Mouse (Mus musculus) liver, embryonic 16.5 days (tissue): ENCODE results near the gene Gm17662. TPM values are rescaled to one million over a fixed set of nuclear protein-coding genes. Genes with fewer than 3 reads are reported as not detected.

Experiments used
- ATAC-seq: fragments of 200-750 bp; cut with Nextera tagmentation; 2 replicates; pipeline ENCODE4 v1.8.0; 2017; ENCODE audit warnings: low read depth, mild to moderate bottlenecking, moderate number of reproducible peaks, moderate library complexity
- H3K27ac ChIP-seq: fragments of 300-500 bp; sonication (generic); 2 replicates; pipeline ENCODE4 v1.5.1; 2014; ENCODE audit warnings: mild to moderate bottlenecking, low read length
- H3K27me3 ChIP-seq: fragments of 300-500 bp; sonication (generic); 2 replicates; pipeline ENCODE4 v1.6.1; 2014; ENCODE audit warnings: low read depth, low read length, mixed read lengths; ENCODE audit not compliant: control insufficient read depth, insufficient read depth
- H3K36me3 ChIP-seq: fragments of 300-500 bp; sonication (generic); 2 replicates; pipeline ENCODE4 v1.6.1; 2014; ENCODE audit warnings: mild to moderate bottlenecking; ENCODE audit not compliant: control insufficient read depth, insufficient read depth
- H3K4me1 ChIP-seq: fragments of 300-500 bp; sonication (generic); 2 replicates; pipeline ENCODE4 v1.6.1; 2014; ENCODE audit warnings: low read depth, low read length, mixed read lengths; ENCODE audit not compliant: control insufficient read depth
- H3K4me2 ChIP-seq: fragments of 300-500 bp; sonication (generic); 2 replicates; pipeline ENCODE4 v1.6.1; 2014; ENCODE audit warnings: low read depth, low read length, mixed read lengths
- H3K4me3 ChIP-seq: fragments of 300-500 bp; sonication (generic); 2 replicates; pipeline ENCODE4 v1.5.1; 2014; ENCODE audit warnings: low read depth, mild to moderate bottlenecking, low read length
- H3K9ac ChIP-seq: fragments of 300-500 bp; sonication (generic); 2 replicates; pipeline ENCODE4 v1.6.1; 2014; ENCODE audit warnings: low read depth, low read length
- H3K9me3 ChIP-seq: fragments of 300-500 bp; sonication (generic); replicated peaks from 2 replicates; pipeline ENCODE4 v1.6.1; 2016; ENCODE audit warnings: low read length; ENCODE audit not compliant: control insufficient read depth
- WGBS: fragments of 180-500 bp; shearing (Covaris S2); extraction: QIAGEN DNeasy Blood & Tissue Kit; methylation state at CpG from one replicate; pipeline ENCODE4 v1.1.7; 2014; ENCODE audit not compliant: insufficient replicate concordance; 5-methylcytosine and 5-hydroxymethylcytosine counted together
- polyA plus RNA-seq: library from polyadenylated mRNA; unstranded; fragments of >200 nt; fragmentation: Nextera tagmentation; extraction: Ambion mirVana; gene quantifications from 2 replicates; pipeline ENCODE4 v1.2.1, GENCODE M21; 2015

Gm17662 gene
- not detected in 2 replicates for polyA plus RNA-seq

DNA sequence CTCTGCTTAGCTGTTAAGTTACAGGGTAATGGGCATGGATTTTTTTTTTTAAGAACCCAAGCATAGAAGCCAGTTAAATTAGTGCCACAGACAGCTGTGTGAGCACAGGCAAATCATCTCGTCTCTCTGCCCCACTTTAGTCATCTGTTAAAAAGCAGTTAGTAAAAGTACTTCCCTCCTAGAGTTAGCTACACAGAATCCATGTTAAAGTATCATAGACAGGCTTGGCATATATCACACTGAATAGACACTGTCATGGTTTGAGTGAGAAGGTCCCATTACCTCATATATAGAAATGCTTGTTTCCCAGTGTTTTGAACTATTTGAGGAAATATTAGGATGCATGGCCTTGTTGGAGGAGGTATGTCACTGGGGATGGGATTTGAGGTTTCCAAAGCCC is at the start of gene Gm17662:
Gene Gm17662, plus strand, starts transcription at position 301 of the 400 bp plus-strand sequence.
- Histone ChIP-seq H3K4me3 (no peak within 1 kb of the TSS), H3K9ac (no peak within 1 kb of the TSS), H3K9me3 (no peaks in the 10 kb centered on the region), H3K4me1 (no peaks in the 10 kb centered on the region), H3K27ac (no peak within 1 kb of the TSS), H3K27me3 (no peaks in the 10 kb centered on the region), H3K4me2 (no peak within 1 kb of the TSS), H3K36me3 (no peaks in the 10 kb centered on the region; the same call in 1 of the 2 replicates)
- 51% methylated on average over 1 of the region's 1 CpGs for WGBS
- no peak for ATAC-seq

DNA sequence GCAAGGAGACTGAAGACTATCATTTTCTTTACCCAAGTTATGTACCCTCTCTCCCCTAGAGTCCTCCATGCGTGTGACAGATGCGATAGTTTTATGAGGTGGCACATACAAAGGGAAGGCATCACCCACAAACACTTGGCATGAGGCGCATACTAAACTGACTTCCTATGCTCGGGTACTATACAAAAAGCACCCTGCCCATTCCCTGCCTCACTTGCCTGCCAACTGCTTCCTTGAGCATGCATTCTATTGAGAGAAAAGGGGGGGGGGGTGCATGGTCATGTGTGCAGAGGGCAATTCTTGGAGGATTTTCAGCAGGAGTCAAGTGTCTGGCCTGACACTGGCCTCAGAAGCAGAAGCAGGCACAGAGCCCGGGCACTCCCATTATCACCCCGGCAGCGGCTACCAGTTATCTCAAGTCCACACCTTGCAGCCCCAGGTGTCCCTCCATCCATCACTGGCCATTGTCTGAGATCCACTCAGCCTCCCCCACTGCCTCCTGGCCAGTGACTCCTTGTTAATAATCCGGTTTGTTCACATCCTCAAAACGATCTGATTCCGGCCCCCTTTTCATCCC is 46.3 kb upstream of the Gm17662 start:
- Histone ChIP-seq H3K36me3 (no peaks in the 10 kb centered on the region; the same call in 1 of the 2 replicates), H3K9me3 (no peaks in the 10 kb centered on the region), H3K4me1 (no peaks in the 10 kb centered on the region; the same call in 1 of the 2 replicates), H3K9ac (no peak overlapping the region), H3K4me2 (no peak overlapping the region), H3K4me3 (no peak overlapping the region), H3K27me3 (no peaks in the 10 kb centered on the region), H3K27ac (no peak overlapping the region)
- WGBS: 65% methylated on average over 10 of the region's 10 CpGs
- no peak for ATAC-seq

DNA sequence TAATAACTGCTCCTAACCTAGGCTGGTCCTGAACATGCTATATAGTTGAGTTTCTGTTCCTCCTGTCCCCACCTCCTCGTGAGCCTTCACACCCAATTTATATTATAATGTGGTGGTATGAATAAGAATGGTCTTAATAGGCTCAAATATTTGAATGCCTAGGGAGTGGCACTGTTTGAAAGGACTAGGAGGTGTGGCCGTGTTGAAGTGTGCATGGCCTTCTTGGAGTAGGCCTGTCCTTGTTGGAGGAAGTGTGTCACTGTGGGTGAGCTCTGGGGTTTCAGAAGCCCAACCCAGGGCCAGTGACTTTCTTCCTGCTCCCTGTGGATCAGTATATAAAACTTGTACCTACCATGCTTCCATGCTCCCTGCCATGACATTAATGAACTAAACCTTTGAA is 43.5 kb upstream of the Gm17662 start:
- no peak overlapping the region for H3K9ac ChIP-seq
- H3K9me3 ChIP-seq: no peaks in the 10 kb centered on the region
- 53% methylated on average over 2 of the region's 2 CpGs for WGBS
- H3K4me3 ChIP-seq: no peak overlapping the region
- no peaks in the 10 kb centered on the region; the same call in 1 of the 2 replicates for H3K36me3 ChIP-seq
- no peaks in the 10 kb centered on the region; the same call in 1 of the 2 replicates for H3K4me1 ChIP-seq
- H3K27me3 ChIP-seq: no peaks in the 10 kb centered on the region
- ATAC-seq: no peak
- no peak overlapping the region for H3K27ac ChIP-seq
- H3K4me2 ChIP-seq: no peak overlapping the region

DNA sequence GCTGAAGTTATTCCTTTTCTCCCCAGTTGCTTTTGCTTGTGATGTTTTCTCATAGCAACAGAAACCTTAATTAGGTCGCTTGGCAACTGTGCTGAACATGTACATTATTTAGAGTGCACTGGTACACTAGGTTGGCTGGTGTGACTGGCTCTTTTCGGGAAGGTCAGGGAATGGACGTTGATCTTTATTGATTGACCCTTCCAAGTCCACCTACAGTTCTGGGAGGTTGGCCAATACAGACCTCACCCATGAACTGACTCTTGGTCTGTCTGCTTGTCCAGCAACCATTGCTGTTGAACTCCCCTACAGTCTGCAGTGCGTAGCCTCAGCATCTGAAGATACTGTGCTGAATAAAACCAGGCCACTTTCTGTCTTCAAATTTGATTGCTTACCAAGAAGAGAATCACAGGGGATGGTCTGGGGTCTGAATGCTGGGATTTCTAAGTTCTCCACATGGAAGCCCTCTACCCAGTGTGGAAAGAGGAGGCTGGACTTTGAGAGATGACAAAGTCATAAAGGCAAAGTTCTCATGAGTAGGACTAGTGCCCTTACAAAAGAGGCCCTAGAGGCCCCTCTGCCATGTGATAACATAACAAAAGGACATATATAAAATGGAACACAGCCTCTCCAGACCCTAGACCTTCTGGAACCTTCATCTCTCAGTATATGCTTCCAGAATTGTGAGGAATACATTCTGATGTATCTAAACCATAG is 40.5 kb upstream of the Gm17662 start:
- Histone ChIP-seq H3K9ac (no peak overlapping the region), H3K4me1 (no peaks in the 10 kb centered on the region; the same call in 1 of the 2 replicates), H3K4me2 (no peak overlapping the region), H3K9me3 (no peaks in the 10 kb centered on the region), H3K36me3 (no peaks in the 10 kb centered on the region; the same call in 1 of the 2 replicates), H3K4me3 (no peak overlapping the region), H3K27me3 (no peaks in the 10 kb centered on the region), H3K27ac (peak overlapping the region; percentile 79)
- peak; percentile 91 for ATAC-seq
- 43% methylated on average over 4 of the region's 4 CpGs for WGBS

DNA sequence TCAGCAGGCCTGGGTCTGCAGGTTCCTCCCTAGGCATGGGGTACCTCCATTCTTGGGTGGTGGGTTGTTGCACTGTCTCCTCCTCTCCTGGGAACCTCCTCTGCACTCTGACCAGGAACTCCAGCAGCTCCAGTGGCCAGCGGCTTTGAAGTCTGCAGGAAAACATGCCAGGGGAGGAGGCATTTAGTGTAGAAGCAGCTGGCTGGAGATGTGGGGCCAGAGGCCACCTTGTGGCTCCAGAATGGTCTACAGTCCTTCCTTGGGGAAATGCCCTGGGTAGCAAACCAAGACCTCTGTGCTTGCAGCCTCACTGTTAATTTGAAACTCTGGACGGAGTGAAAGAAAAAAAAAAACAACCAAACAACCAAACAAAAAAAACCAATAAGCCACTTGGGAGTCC is 39.6 kb upstream of the Gm17662 start:
- Histone ChIP-seq H3K4me1 (no peaks in the 10 kb centered on the region; the same call in 1 of the 2 replicates), H3K27ac (peak overlapping the region; percentile 40), H3K27me3 (no peaks in the 10 kb centered on the region), H3K36me3 (no peaks in the 10 kb centered on the region; the same call in 1 of the 2 replicates), H3K4me3 (no peak overlapping the region), H3K9me3 (no peaks in the 10 kb centered on the region), H3K9ac (no peak overlapping the region), H3K4me2 (no peak overlapping the region)
- no peak for ATAC-seq
- 45% methylated on average over 2 of the region's 2 CpGs for WGBS

DNA sequence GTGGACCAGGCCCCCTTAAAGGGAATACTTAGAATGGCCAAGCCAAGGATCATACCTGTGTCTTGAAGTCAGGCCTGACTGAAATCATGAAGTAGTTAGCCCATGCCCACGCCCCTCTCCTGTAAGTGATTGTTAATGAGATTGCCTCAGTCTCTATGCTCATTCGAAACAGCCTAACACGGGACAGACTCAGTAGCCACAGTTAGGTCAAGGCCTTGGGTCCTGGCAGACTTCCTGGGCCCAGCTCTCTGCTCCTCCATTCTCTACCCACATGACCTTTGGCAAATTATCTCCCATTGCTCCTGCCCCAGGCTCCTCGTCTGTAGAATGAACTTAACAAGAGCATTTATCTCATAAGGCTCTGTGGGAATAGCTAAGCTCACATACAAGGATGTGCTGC is 38.1 kb upstream of the Gm17662 start:
- H3K27me3 ChIP-seq: no peaks in the 10 kb centered on the region
- WGBS: 49% methylated on average over 4 of the region's 4 CpGs
- no peak overlapping the region for H3K9ac ChIP-seq
- H3K36me3 ChIP-seq: no peaks in the 10 kb centered on the region; the same call in 1 of the 2 replicates
- no peaks in the 10 kb centered on the region; the same call in 1 of the 2 replicates for H3K4me1 ChIP-seq
- no peak for ATAC-seq
- 0 out of 2 replicates have a peak overlapping the region, but pooled peaks have one; percentile 33 for H3K27ac ChIP-seq
- H3K9me3 ChIP-seq: no peaks in the 10 kb centered on the region
- H3K4me2 ChIP-seq: no peak overlapping the region
- no peak overlapping the region for H3K4me3 ChIP-seq

DNA sequence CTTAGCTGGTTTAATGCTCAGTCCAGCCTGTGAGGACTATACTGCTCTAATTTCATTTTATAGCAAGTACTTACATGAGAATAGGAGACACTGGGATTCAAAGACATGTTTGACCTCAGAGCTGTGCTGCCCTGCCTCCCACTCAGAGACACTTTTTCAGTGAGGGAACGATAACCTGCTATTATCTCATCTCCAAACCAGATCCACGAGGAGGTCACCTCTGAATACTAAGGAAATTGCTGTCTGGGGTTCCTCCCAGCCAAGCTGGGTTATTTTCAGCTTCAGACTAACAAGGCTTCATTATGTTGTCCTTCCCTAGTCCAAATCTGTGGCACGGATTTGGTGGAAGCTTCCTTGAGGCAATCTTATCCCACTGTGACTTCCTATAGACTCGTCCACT is 37.2 kb upstream of the Gm17662 start:
- no peak for ATAC-seq

DNA sequence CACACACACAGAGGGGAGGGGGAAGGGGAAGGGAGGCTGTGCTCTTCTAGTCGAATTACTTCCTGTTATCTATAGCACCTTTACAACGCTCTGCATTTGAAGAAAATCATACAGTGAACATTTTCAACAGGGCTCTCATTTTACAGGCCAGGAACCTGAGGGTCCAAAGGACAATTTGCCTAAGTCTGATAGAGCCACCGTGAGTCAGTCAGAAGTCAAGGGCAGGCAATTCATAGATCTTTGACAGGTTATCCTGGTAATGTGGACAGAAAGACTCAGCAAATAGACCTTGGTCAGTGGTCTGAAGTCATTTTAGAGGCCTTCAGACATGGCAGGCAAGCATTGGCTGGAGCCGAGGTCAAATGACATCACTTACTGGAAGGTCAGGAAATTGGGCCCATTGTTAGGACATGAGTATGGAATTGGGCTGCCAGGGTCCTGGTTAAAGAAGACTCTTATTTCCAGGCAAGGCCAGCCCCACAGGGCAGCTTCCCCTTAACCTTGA is 33.5 kb upstream of the Gm17662 start:
- peak; percentile 57 for ATAC-seq
- Histone ChIP-seq H3K4me2 (no peak overlapping the region), H3K9me3 (no peaks in the 10 kb centered on the region), H3K9ac (no peak overlapping the region), H3K27me3 (no peaks in the 10 kb centered on the region), H3K27ac (peak overlapping the region; percentile 76), H3K36me3 (no peaks in the 10 kb centered on the region; the same call in 1 of the 2 replicates), H3K4me3 (no peak overlapping the region), H3K4me1 (no peaks in the 10 kb centered on the region; the same call in 1 of the 2 replicates)
- WGBS: 32% methylated on average over 4 of the region's 4 CpGs

More for the DNA sequence above, 37.2 kb upstream of the Gm17662 start:
- no peak overlapping the region for H3K9ac ChIP-seq
- WGBS: 45% methylated on average over 4 of the region's 4 CpGs
- H3K27ac ChIP-seq: no peak overlapping the region
- H3K36me3 ChIP-seq: no peaks in the 10 kb centered on the region; the same call in 1 of the 2 replicates
- no peaks in the 10 kb centered on the region for H3K9me3 ChIP-seq
- no peaks in the 10 kb centered on the region; the same call in 1 of the 2 replicates for H3K4me1 ChIP-seq
- H3K4me3 ChIP-seq: no peak overlapping the region
- H3K27me3 ChIP-seq: no peaks in the 10 kb centered on the region
- H3K4me2 ChIP-seq: no peak overlapping the region
